Mouse (Mus musculus) kidney, postnatal 0 days (tissue): ENCODE results near the gene 2310079G19Rik. TPM values are rescaled to one million over a fixed set of nuclear protein-coding genes. Genes with fewer than 3 reads are reported as not detected.
A peak's percentile ranks its signal among the peaks of the same experiment; 100 is the strongest.

Experiments
- ATAC-seq: fragments of 200-750 bp; cut with Nextera tagmentation; replicated peaks from 2 replicates; pipeline ENCODE4 v1.8.0; 2017; ENCODE audit warnings: low read depth, moderate number of reproducible peaks, moderate TSS enrichment, moderate library complexity; ENCODE audit not compliant: low FRiP score
- DNase-seq: peaks from one replicate; pipeline ENCODE4 v3.0.0-alpha.2; 2016; ENCODE audit warnings: low spot score
- H3K27ac ChIP-seq: fragments of 300-500 bp; sonication (generic); 2 replicates; pipeline ENCODE4 v1.5.1; 2014; ENCODE audit warnings: mild to moderate bottlenecking
- H3K27me3 ChIP-seq: fragments of 300-500 bp; sonication (generic); 2 replicates; pipeline ENCODE4 v1.6.1; 2014; ENCODE audit warnings: low read length, mixed read lengths; ENCODE audit not compliant: insufficient read depth
- H3K36me3 ChIP-seq: fragments of 300-500 bp; sonication (generic); 2 replicates; pipeline ENCODE4 v1.6.1; 2014; ENCODE audit warnings: low read length, mixed read lengths; ENCODE audit not compliant: insufficient read depth
- H3K4me1 ChIP-seq: fragments of 300-500 bp; sonication (generic); replicated peaks from 2 replicates; pipeline ENCODE4 v1.6.1; 2014; ENCODE audit warnings: antibody characterized with exemption, low read length, mixed read lengths; ENCODE audit not compliant: insufficient read depth
- H3K4me2 ChIP-seq: fragments of 300-500 bp; sonication (generic); 2 replicates; pipeline ENCODE4 v1.6.1; 2014; ENCODE audit warnings: mild to moderate bottlenecking, low read length, moderate library complexity, mixed read lengths
- H3K4me3 ChIP-seq: fragments of 300-500 bp; sonication (generic); replicated peaks from 2 replicates; pipeline ENCODE4 v1.5.1; 2014; ENCODE audit warnings: low read depth, low read length
- H3K9ac ChIP-seq: fragments of 300-500 bp; sonication (generic); 2 replicates; pipeline ENCODE4 v1.6.1; 2014; ENCODE audit warnings: low read depth, low read length
- H3K9me3 ChIP-seq: fragments of 300-500 bp; sonication (generic); replicated peaks from 2 replicates; pipeline ENCODE4 v1.6.1; 2016; ENCODE audit warnings: low read length, inconsistent platforms, mixed read lengths
- CTCF ChIP-seq: IDR thresholded peaks from 2 replicates; pipeline ENCODE4 v1.5.1; 2016; ENCODE audit warnings: antibody characterized with exemption, low read depth, mild to moderate bottlenecking, moderate library complexity
- WGBS: fragments of 180-500 bp; shearing (Covaris S2); extraction: QIAGEN DNeasy Blood & Tissue Kit; methylation state at CpG from one replicate; pipeline ENCODE4 v1.1.7; 2014; 5-methylcytosine and 5-hydroxymethylcytosine counted together
- polyA plus RNA-seq: library from polyadenylated mRNA; unstranded; fragments of >200 nt; fragmentation: Nextera tagmentation; extraction: Ambion mirVana; gene quantifications from 2 replicates; pipeline ENCODE4 v1.2.1, GENCODE M21; 2015

2310079G19Rik gene
- polyA plus RNA-seq, 1 experiment from 2014 or later, result not detected

GRCm38 (mm10) chr16:88646366-88647111 lies 19.1 kb upstream of the 2310079G19Rik start:
- H3K4me3 ChIP-seq, result no peak overlapping the region
- no peak overlapping the region for H3K4me2 ChIP-seq
- no peaks in the 10 kb centered on the region for H3K9me3 ChIP-seq
- H3K4me1 ChIP-seq, result no peaks in the 10 kb centered on the region; the same call in 1 of the 2 replicates
- no peaks in the 10 kb centered on the region for H3K27me3 ChIP-seq
- TF ChIP-seq CTCF, result no peak
- DNase-seq, result no peak
- no peak overlapping the region for H3K27ac ChIP-seq
- no peak for ATAC-seq
- H3K36me3 ChIP-seq, result no peaks in the 10 kb centered on the region
- no peak overlapping the region for H3K9ac ChIP-seq
- WGBS, result 80% methylated on average over 8 of the region's 8 CpGs

- no peak overlapping the region for H3K4me2 ChIP-seq
- no peak for ATAC-seq
- no peaks in the 10 kb centered on the region for H3K27me3 ChIP-seq
- no peak overlapping the region for H3K9ac ChIP-seq
- H3K9me3 ChIP-seq, result no peaks in the 10 kb centered on the region
- TF ChIP-seq CTCF, result no peak
- H3K4me3 ChIP-seq, result no peak overlapping the region
- no peaks in the 10 kb centered on the region for H3K4me1 ChIP-seq
- H3K36me3 ChIP-seq, result no peaks in the 10 kb centered on the region
- DNase-seq, result no peak
- 86% methylated on average over 3 of the region's 3 CpGs for WGBS
- no peak overlapping the region for H3K27ac ChIP-seq
Measured at GRCm38 (mm10) chr16:88640053-88640452, 12.6 kb upstream of the 2310079G19Rik start.

- H3K9me3 ChIP-seq, result no peaks in the 10 kb centered on the region
- TF ChIP-seq CTCF, result no peak
- H3K27me3 ChIP-seq, result no peaks in the 10 kb centered on the region
- H3K4me2 ChIP-seq, result no peak overlapping the region
- WGBS, result 30% methylated on average over 4 of the region's 4 CpGs
- H3K36me3 ChIP-seq, result no peaks in the 10 kb centered on the region
- ATAC-seq, result no peak
- no peak overlapping the region for H3K27ac ChIP-seq
- no peaks in the 10 kb centered on the region for H3K4me1 ChIP-seq
- H3K4me3 ChIP-seq, result no peak overlapping the region
- no peak for DNase-seq
- H3K9ac ChIP-seq, result no peak overlapping the region
Measured at GRCm38 (mm10) chr16:88635142-88635541, 7.7 kb upstream of the 2310079G19Rik start.

- no peak overlapping the region for H3K4me3 ChIP-seq
- no peaks in the 10 kb centered on the region for H3K4me1 ChIP-seq
- peak; percentile 56 for TF ChIP-seq CTCF
- peak; percentile 44 for DNase-seq
- H3K9me3 ChIP-seq, result no peaks in the 10 kb centered on the region
- no peaks in the 10 kb centered on the region for H3K36me3 ChIP-seq
- no peaks in the 10 kb centered on the region for H3K27me3 ChIP-seq
- no peak overlapping the region for H3K4me2 ChIP-seq
- H3K27ac ChIP-seq, result no peak overlapping the region
- H3K9ac ChIP-seq, result no peak overlapping the region
- WGBS, result 34% methylated on average over 4 of the region's 4 CpGs
- ATAC-seq, result peak; percentile 95
Measured at GRCm38 (mm10) chr16:88631474-88631873, 4.0 kb upstream of the 2310079G19Rik start.

- H3K4me1 ChIP-seq, result no peaks in the 10 kb centered on the region
- H3K27me3 ChIP-seq, result no peaks in the 10 kb centered on the region
- ATAC-seq (no peak), DNase-seq (no peak)
- H3K9me3 ChIP-seq, result no peaks in the 10 kb centered on the region
- 82% methylated on average over 4 of the region's 4 CpGs for WGBS
- no peaks in the 10 kb centered on the region for H3K36me3 ChIP-seq
- TF ChIP-seq CTCF, result no peak
- H3K4me3 ChIP-seq, result no peak overlapping the region
- no peak overlapping the region for H3K9ac ChIP-seq
- no peak overlapping the region for H3K4me2 ChIP-seq
- H3K27ac ChIP-seq, result no peak overlapping the region
Measured at GRCm38 (mm10) chr16:88612712-88613111, 14.8 kb downstream of the 2310079G19Rik start.

GRCm38 (mm10) chr16:88611922-88612321 lies 15.5 kb downstream of the 2310079G19Rik start, which contains the start of gene Krtap24-1:
Krtap24-1 (minus strand) TSS chr16:88612279.
- no peaks in the 10 kb centered on the region for H3K4me1 ChIP-seq
- no peak within 1 kb of the TSS for H3K27ac ChIP-seq
- DNase-seq (no peak), ATAC-seq (0 out of 2 replicates have a peak, but pooled peaks have one; percentile 49)
- H3K4me2 ChIP-seq, result no peak within 1 kb of the TSS
- TF ChIP-seq CTCF, result no peak
- no peak within 1 kb of the TSS for H3K9ac ChIP-seq
- H3K4me3 ChIP-seq, result no peak within 1 kb of the TSS
- 92% methylated on average over 8 of the region's 8 CpGs for WGBS
- H3K9me3 ChIP-seq, result no peaks in the 10 kb centered on the region
- H3K36me3 ChIP-seq, result no peaks in the 10 kb centered on the region
- H3K27me3 ChIP-seq, result no peaks in the 10 kb centered on the region
